Mouse (Mus musculus) stomach, postnatal 0 days (tissue): ENCODE results near the gene Mcur1. TPM values are rescaled to one million over a fixed set of nuclear protein-coding genes. Genes with fewer than 3 reads are reported as not detected.

Experiments used
- ATAC-seq: fragments of 200-750 bp; cut with Nextera tagmentation; 2 replicates; pipeline ENCODE4 v1.8.0; 2017; ENCODE audit not compliant: low FRiP score, low TSS enrichment
- DNase-seq: peaks from one replicate; pipeline ENCODE4 v3.0.0-alpha.2; 2016; ENCODE audit warnings: low spot score
- H3K27ac ChIP-seq: fragments of 300-500 bp; sonication (generic); replicated peaks from 2 replicates; pipeline ENCODE4 v1.5.1; 2014; ENCODE audit warnings: mild to moderate bottlenecking, control low read depth
- H3K27me3 ChIP-seq: fragments of 300-500 bp; sonication (generic); 2 replicates; pipeline ENCODE4 v1.6.1; 2014; ENCODE audit warnings: low read length; ENCODE audit not compliant: control insufficient read depth, insufficient read depth
- H3K36me3 ChIP-seq: fragments of 300-500 bp; sonication (generic); 2 replicates; pipeline ENCODE4 v1.6.1; 2014; ENCODE audit warnings: low read length, mixed read lengths; ENCODE audit not compliant: control insufficient read depth, insufficient read depth
- H3K4me1 ChIP-seq: fragments of 300-500 bp; sonication (generic); replicated peaks from 2 replicates; pipeline ENCODE4 v1.6.1; 2014; ENCODE audit warnings: antibody characterized with exemption; ENCODE audit not compliant: control insufficient read depth, insufficient read depth
- H3K4me2 ChIP-seq: fragments of 300-500 bp; sonication (generic); replicated peaks from 2 replicates; pipeline ENCODE4 v1.6.1; 2014; ENCODE audit warnings: low read depth, mild to moderate bottlenecking, control low read depth, moderate library complexity
- H3K4me3 ChIP-seq: fragments of 300-500 bp; sonication (generic); 2 replicates; pipeline ENCODE4 v1.5.1; 2014; ENCODE audit warnings: low read depth, low read length, control low read depth
- H3K9ac ChIP-seq: fragments of 300-500 bp; sonication (generic); 2 replicates; pipeline ENCODE4 v1.6.1; 2014; ENCODE audit warnings: mild to moderate bottlenecking, low read length, control low read depth, mixed read lengths
- H3K9me3 ChIP-seq: fragments of 300-500 bp; sonication (generic); 2 replicates; pipeline ENCODE4 v1.6.1; 2016; ENCODE audit warnings: low read length; ENCODE audit not compliant: control insufficient read depth
- CTCF ChIP-seq: IDR thresholded peaks from 2 replicates; pipeline ENCODE4 v1.5.1; 2016; ENCODE audit warnings: antibody characterized with exemption, low read depth, mild to moderate bottlenecking, moderate library complexity
- EP300 ChIP-seq: optimal IDR thresholded peaks from 2 replicates; pipeline ENCODE3; 2016; ENCODE audit warnings: antibody characterized with exemption
- WGBS: fragments of 180-500 bp; shearing (Covaris S2); extraction: QIAGEN DNeasy Blood & Tissue Kit; methylation state at CpG from one replicate; pipeline ENCODE4 v1.1.7; 2014; 5-methylcytosine and 5-hydroxymethylcytosine counted together
- polyA plus RNA-seq: library from polyadenylated mRNA; unstranded; fragments of >200 nt; fragmentation: Nextera tagmentation; extraction: Ambion mirVana; gene quantifications from 2 replicates; pipeline ENCODE4 v1.2.1, GENCODE M21; 2015

The Mcur1 gene
- polyA plus RNA-seq, 1 experiment from 2014 or later = 15.6 TPM

DNA sequence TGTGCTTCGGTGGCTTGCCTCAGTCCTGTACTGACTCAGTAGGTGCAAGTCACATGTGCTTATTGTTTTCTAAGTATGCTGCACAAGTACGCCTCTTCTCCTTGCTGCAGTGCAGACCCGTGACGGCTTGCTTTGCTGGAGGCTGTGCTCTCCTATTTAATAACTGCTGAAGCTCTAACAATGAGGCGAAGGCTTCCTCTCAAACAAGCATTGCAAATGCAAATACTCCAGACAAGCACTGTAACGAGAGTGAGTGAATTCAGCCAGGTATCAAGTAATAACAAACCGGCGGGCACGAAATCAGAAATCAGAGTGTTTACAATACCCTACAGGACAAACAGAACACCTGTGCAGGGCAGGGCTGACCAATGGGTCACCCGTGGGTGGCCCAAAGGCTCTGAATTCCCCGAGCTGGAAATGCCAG, 66.9 kb downstream of the Mcur1 start:
- peak; percentile 31 for DNase-seq
- Histone ChIP-seq H3K27ac (peak overlapping the region; percentile 65), H3K27me3 (no peaks in the 10 kb centered on the region), H3K4me3 (no peak overlapping the region), H3K9ac (no peak overlapping the region), H3K4me2 (no peak overlapping the region; the same call in 1 of the 2 replicates), H3K9me3 (peaks cover 3% of the 10 kb centered on the region; the same call in 1 of the 2 replicates), H3K36me3 (no peaks in the 10 kb centered on the region), H3K4me1 (no peaks in the 10 kb centered on the region)
- no peak for TF ChIP-seq EP300
- no peak for TF ChIP-seq CTCF
- WGBS = 39% methylated on average over 11 of the region's 11 CpGs
- ATAC-seq = peak; percentile 62

Other genes with a start within 250 kb of the Mcur1 start
- gene Sirt5, start 194.7 kb downstream of the Mcur1 start, polyA plus RNA-seq = 12.5 and 13.6 TPM in 2 replicates
- 118 and 119 TPM in 2 replicates for gene Nol7, start 161.8 kb downstream of the Mcur1 start, polyA plus RNA-seq
- gene Ranbp9, start 78.9 kb downstream of the Mcur1 start, polyA plus RNA-seq = 7.1 and 7.9 TPM in 2 replicates
- 0.33 and 0.38 TPM in 2 replicates for gene Rnf182, start 55.5 kb upstream of the Mcur1 start, polyA plus RNA-seq
- gene Cd83, start 224.6 kb upstream of the Mcur1 start, polyA plus RNA-seq = 2.1 and 2.9 TPM in 2 replicates